Mouse (Mus musculus): ENCODE data around the gene Mapkapk5.
A peak's percentile ranks its signal among the peaks of the same experiment; 100 is the strongest.

Mapkapk5 gene

DNA sequence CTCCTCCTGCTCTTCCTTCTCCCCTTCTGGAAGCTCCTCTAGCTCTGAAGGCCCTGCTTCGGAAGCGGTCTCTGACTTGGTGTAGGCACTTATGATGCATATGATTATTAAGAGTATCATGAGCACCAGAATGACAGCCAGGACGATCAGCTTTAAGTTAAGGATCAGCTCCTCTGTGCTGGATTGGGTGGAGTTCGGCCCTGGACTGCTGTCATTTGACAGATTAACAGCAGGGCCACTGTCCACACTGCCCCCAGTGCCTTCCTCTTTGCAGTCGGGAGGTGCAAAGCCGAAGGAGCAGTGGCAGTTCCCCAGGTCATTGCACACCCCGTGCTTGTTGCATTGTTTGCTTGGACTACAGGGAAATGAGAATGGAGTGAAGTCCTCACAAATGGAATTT lies 45.0 kb downstream of the Mapkapk5 start:
- no peak for DNase-seq (ENCODE audit: low read depth, low spot score)

DNA sequence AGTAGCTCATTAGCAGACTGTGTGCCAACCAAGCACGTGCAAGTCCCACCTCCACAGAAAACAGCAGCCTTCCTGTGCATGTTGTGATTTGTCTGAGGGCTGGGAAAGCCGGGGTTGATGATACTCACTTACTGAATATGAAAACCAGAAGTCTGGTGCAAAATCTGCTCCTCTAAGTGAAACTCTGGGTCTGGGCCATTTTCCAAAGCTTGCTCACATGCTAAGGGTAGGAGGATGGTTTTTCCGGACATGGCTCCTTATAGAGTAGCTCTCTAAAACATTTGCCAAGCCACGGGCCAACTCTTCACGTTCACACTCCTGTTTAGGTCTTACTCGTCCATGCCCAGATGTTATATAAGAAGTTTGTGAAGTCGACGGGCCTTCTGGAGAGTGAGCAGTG lies 52.4 kb downstream of the Mapkapk5 start:
- no peak for DNase-seq (ENCODE audit: low read depth, low spot score)

DNA sequence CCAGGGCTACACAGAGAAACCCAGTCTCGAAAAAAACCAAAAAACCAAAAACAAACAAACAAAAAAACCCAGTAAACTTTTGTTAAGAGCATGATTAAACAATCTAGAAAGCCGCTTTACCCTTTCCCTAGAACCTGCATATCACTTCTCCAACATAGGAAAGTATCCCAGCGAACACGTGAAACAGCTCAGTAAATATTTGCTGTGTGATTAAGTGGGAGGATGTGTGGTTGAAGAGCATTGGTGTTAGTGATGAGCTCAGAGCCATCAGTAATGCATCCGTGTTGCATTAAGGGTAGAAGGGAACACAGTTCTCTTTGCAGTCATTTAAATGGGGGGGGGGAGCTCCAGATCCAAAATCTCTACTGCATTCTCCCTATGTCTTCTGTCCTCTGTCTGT lies 60.9 kb downstream of the Mapkapk5 start:
- DNase-seq (ENCODE audit: low read depth, low spot score), result no peak

DNA sequence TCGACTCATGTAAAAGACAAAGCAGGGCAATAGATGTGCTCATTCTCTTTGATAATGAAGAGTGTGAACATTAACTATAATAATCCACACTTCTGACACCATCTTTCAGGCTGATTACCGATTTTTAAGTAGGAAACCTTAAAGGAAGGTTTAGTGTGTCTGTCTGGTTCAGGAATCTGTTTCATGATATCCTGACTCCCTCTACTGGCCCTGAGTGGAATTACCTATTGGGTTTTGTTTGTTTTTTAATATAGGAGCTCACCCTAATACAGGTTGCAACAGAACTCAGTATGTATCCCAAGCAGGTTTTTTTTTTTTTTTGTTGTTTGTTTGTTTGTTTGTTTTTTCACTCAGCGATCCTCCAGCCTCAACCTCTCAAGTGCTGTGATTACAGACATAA lies 68.0 kb downstream of the Mapkapk5 start:
- DNase-seq (ENCODE audit: low read depth, low spot score), result peak; percentile 58

DNA sequence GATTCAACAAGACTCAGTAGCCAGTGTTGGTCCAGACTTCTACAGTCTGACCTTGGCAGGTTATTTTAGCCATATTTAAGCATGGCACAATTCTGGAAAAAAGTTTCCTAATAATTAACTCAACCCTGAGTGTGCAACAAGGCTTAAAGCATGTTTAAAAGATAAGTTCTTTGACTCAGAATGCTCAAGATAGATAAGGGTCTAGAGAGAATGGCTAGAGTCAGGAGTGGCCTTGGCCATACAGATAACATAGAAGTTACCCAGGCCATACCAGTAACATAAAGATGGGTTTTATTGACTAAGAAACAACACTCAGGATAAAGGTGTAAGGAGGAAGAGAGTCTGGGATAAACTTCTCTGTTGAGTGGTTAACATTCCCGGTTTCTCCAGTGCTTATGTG lies 69.7 kb downstream of the Mapkapk5 start:
- DNase-seq (ENCODE audit: low read depth, low spot score), result no peak

Data from ES-CJ7 (cell line).